13 mouse cellular contexts compared by ENCODE assay signal in the genomic region with DNA sequence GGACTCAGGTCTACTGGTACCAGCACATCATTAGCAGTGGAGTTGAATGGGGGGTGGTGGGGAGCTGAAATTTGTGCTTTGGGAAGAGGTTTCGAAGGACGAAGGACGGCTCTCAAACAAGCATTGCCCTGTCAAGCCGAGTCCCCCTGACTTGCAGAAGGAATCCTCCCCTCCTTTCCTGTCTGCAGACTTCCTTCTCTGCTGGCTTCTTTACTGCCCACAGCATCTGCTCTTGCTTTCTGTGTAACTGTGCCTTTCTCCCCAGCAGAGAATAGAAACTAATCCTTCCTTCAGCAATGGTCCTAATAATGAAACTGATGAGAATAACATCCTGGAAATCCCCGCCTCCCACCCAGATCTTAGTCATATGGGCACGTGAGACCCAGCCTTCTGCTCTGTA.
"Had no signal": no experiment of that assay in that cellular context is flagged by ENCODE, and none has a peak within 500 bp of the region (broad histone marks: within the 10 kb centered on the region; RNA-seq: fewer than 3 reads in every experiment).

No protein-coding gene starts in this region.

- H3K4me1 ChIP-seq: midbrain, embryonic 12.5 days had no signal

- H3K9me3 ChIP-seq: midbrain, embryonic 12.5 days; neural tube, embryonic 15.5 days had no signal

- H3K4me2 ChIP-seq: midbrain, embryonic 12.5 days; neural tube, embryonic 15.5 days had no signal

- H3K27me3 ChIP-seq: midbrain, embryonic 12.5 days had no signal

- H3K36me3 ChIP-seq: midbrain, embryonic 12.5 days had no signal

- DNase-seq: kidney, adult 11 months; kidney, postnatal 4 days; lung, adult 18-20 months; right cerebral cortex, postnatal 14 days; thymus, adult 18-20 months; thymus, postnatal 14 days had no signal

- H3K9ac ChIP-seq: liver, embryonic 14.5 days; midbrain, embryonic 12.5 days; neural tube, embryonic 15.5 days had no signal

- H3K27ac ChIP-seq: kidney, postnatal 0 days; left cerebral cortex, adult 2 months; liver, embryonic 14.5 days; midbrain, embryonic 12.5 days; neural tube, embryonic 15.5 days; stomach, postnatal 0 days had no signal

- H3K4me3 ChIP-seq: left cerebral cortex, adult 2 months; midbrain, embryonic 12.5 days; myocyte; neural tube, embryonic 15.5 days had no signal
